Mouse (Mus musculus): ENCODE measurements around the gene Olfr1410. TPM values are rescaled to one million over a fixed set of nuclear protein-coding genes. Genes with fewer than 3 reads are reported as not detected.

Olfr1410 gene
- polyA plus RNA-seq, 1 experiment from 2014 or later = not detected

- H3K9me3 ChIP-seq (replicated peaks; ENCODE audit: control insufficient read depth, low read length) = no peaks in the 10 kb centered on the region
- H3K4me3 ChIP-seq (ENCODE audit: low read depth, low read length) = no peak overlapping the region
- no peak overlapping the region for H3K9ac ChIP-seq (ENCODE audit: low read depth, low read length)
- no peaks in the 10 kb centered on the region for H3K27me3 ChIP-seq (ENCODE audit: control insufficient read depth, insufficient read depth, low read depth, low read length)
- no peak overlapping the region for H3K4me2 ChIP-seq (ENCODE audit: low read depth, low read length)
- 71% methylated on average over 11 of the region's 11 CpGs for WGBS (ENCODE audit: insufficient replicate concordance)
- H3K27ac ChIP-seq (ENCODE audit: low read length) = no peak overlapping the region
- H3K4me1 ChIP-seq (ENCODE audit: control insufficient read depth, low read depth, low read length) = no peaks in the 10 kb centered on the region; the same call in 1 of the 2 replicates
- no peak for ATAC-seq (ENCODE audit: low read depth)
- no peaks in the 10 kb centered on the region for H3K36me3 ChIP-seq (ENCODE audit: control insufficient read depth, insufficient read depth)
Observed at GRCm38 (mm10) chr1:92657025-92657820, 51.6 kb downstream of the Olfr1410 start.

- Histone ChIP-seq H3K9me3 (replicated peaks; ENCODE audit: control insufficient read depth, low read length) (no peaks in the 10 kb centered on the region), H3K27me3 (ENCODE audit: control insufficient read depth, insufficient read depth, low read depth, low read length) (no peaks in the 10 kb centered on the region), H3K27ac (ENCODE audit: low read length) (no peak overlapping the region), H3K9ac (ENCODE audit: low read depth, low read length) (no peak overlapping the region), H3K4me3 (ENCODE audit: low read depth, low read length) (no peak overlapping the region), H3K4me1 (ENCODE audit: control insufficient read depth, low read depth, low read length) (no peaks in the 10 kb centered on the region; the same call in 1 of the 2 replicates), H3K4me2 (ENCODE audit: low read depth, low read length) (no peak overlapping the region), H3K36me3 (ENCODE audit: control insufficient read depth, insufficient read depth) (no peaks in the 10 kb centered on the region)
- no peak for ATAC-seq (ENCODE audit: low read depth)
- WGBS (ENCODE audit: insufficient replicate concordance) = 9% methylated on average over 5 of the region's 5 CpGs
Observed at GRCm38 (mm10) chr1:92659392-92659791, 53.8 kb downstream of the Olfr1410 start.

Other genes with a start within 250 kb of the Olfr1410 start
- 137 and 143 TPM in 2 replicates for gene Ndufa10, start 131.9 kb upstream of the Olfr1410 start, polyA plus RNA-seq (2015; fragmentation: Nextera tagmentation; extraction: Ambion mirVana)
- gene Olfr1416, start 120.7 kb upstream of the Olfr1410 start, polyA plus RNA-seq (2015; fragmentation: Nextera tagmentation; extraction: Ambion mirVana) = not detected in 2 replicates
- not detected in 2 replicates for gene Olfr1415, start 109.7 kb upstream of the Olfr1410 start, polyA plus RNA-seq (2015; fragmentation: Nextera tagmentation; extraction: Ambion mirVana)
- gene Olfr1414, start 87.1 kb upstream of the Olfr1410 start, polyA plus RNA-seq (2015; fragmentation: Nextera tagmentation; extraction: Ambion mirVana) = not detected in 2 replicates
- gene Olfr1413, start 34.5 kb upstream of the Olfr1410 start, polyA plus RNA-seq (2015; fragmentation: Nextera tagmentation; extraction: Ambion mirVana) = not detected in 2 replicates
- gene Olfr1412, start 20.0 kb upstream of the Olfr1410 start, polyA plus RNA-seq (2015; fragmentation: Nextera tagmentation; extraction: Ambion mirVana) = not detected in 2 replicates
- gene Olfr1411, start 11.4 kb upstream of the Olfr1410 start, polyA plus RNA-seq (2015; fragmentation: Nextera tagmentation; extraction: Ambion mirVana) = not detected in 2 replicates
- gene Olfr12, start 12.0 kb downstream of the Olfr1410 start, polyA plus RNA-seq (2015; fragmentation: Nextera tagmentation; extraction: Ambion mirVana) = not detected in 2 replicates
- gene Cops9, start 36.2 kb downstream of the Olfr1410 start, polyA plus RNA-seq (2015; fragmentation: Nextera tagmentation; extraction: Ambion mirVana) = 161 and 179 TPM in 2 replicates
- gene Otos, start 43.1 kb downstream of the Olfr1410 start, polyA plus RNA-seq (2015; fragmentation: Nextera tagmentation; extraction: Ambion mirVana) = 0.06 TPM in 1 of 2 replicates, not detected in the other
- 3.2 and 4.1 TPM in 2 replicates for gene Gpc1, start 225.9 kb downstream of the Olfr1410 start, polyA plus RNA-seq (2015; fragmentation: Nextera tagmentation; extraction: Ambion mirVana)

Data from liver, embryonic 16.5 days (tissue).